Mouse (Mus musculus) thymus, adult 2 months (tissue): ENCODE data around the gene Fam107b.

Experiments
- CTCF ChIP-seq: fragments of 200-500 bp; IDR thresholded peaks from 2 replicates; pipeline ENCODE4 v1.5.1; 2012; ENCODE audit warnings: mild to moderate bottlenecking, control low read depth, low read length, moderate library complexity, borderline replicate concordance; ENCODE audit not compliant: control insufficient read depth, poor library complexity, insufficient read depth; ENCODE audit errors: extremely low read depth
- POLR2A ChIP-seq: fragments of 200-500 bp; IDR thresholded peaks from 2 replicates; pipeline ENCODE4 v1.6.1; 2012; ENCODE audit warnings: mild to moderate bottlenecking, low read length, control low read depth, moderate library complexity; ENCODE audit not compliant: control insufficient read depth, poor library complexity, insufficient read depth; ENCODE audit errors: extremely low read depth

GRCm38 (mm10) chr2:3805742-3806141, 235.5 kb downstream of the Fam107b start:
- no peak for TF ChIP-seq CTCF
- TF ChIP-seq POLR2A = no peak
